Mouse (Mus musculus) Patski (cell line): ENCODE results near the gene Vmn1r148. TPM values are rescaled to one million over a fixed set of nuclear protein-coding genes. Genes with fewer than 3 reads are reported as not detected.
"Not testable (repeated sequence)": the region's sequence is repeated elsewhere in the genome, so short reads cannot be mapped to it uniquely, and the experiment has no call there.

Source experiments
- ATAC-seq: fragments of 100-300 bp; one replicate; pipeline ENCODE4 v1.8.0; 2021
- CTCF ChIA-PET: fragments of 350-600 bp; sonication (Branson Sonifier 250); formaldehyde crosslinking; loops from one replicate; lab custom pipeline; 2022; ENCODE audit warnings: inconsistent platforms; lab: Charles Lee
- POLR2A ChIA-PET: fragments of 350-600 bp; sonication (Branson Sonifier 250); formaldehyde crosslinking; loops from one replicate; lab custom pipeline; 2022; ENCODE audit warnings: antibody characterized with exemption, inconsistent platforms; lab: Charles Lee
- DNase-seq: peaks from one replicate; pipeline ENCODE4 v3.0.0-alpha.2; 2011; ENCODE audit warnings: low read depth, low spot score
- H3K27me3 ChIP-seq: fragments of 371-371 bp; one replicate; pipeline ENCODE4 v1.5.1; 2021
- in situ Hi-C: fragments of 300-500 bp; cut with MboI; formaldehyde crosslinking; loops from 3 replicates; pipeline ENCODE4 v1.11.1; 2018; ENCODE audit warnings: low pct_unique_long_range_greater_than_20kb, mixed read lengths
- polyA plus RNA-seq: library from polyadenylated mRNA; unstranded; gene quantifications from one replicate; pipeline ENCODE4 v1.2.3, GENCODE M21; 2021

The Vmn1r148 gene
- not detected for polyA plus RNA-seq

DNA sequence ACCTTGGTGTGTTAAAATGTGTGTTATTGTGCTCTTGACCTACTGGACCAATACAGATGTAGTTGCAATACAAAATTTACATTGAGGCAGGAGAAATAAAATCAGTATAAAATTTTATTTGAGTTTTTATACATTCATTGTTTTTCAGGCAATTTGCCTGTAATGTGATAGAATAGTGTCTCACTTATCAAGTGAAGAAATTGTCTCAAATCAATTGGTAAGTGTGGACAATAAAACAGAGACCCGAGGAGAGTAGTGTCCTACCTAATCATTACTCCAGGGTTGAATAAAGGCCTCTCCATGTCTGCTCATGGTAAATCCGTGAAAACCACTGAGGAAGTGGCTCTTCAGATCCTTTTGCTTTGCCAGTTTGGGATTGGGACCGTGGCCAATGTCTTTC is at the start of gene Vmn1r148:
TSS of gene Vmn1r148 (plus strand) at position 301 of the 400 bp plus-strand sequence.
- in situ Hi-C loops, result not testable (repeated sequence)

DNA sequence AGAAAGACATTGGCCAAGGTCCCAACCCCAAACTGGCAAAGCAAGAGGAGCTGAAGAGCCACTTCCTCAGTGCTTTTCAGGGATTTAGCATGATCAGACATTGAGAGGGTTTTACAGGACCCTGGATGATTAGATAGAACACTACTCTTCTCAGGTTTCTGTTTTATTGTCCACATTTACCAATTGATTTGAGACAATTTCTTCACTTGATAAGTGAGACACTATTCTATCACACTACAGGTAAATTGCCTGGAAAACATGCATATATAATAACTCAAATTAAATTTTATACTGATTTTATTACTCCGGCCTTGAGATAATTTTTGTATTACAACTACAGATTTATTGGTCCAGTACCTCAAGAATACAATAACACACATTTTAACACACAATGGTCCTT is 42.4 kb upstream of the Vmn1r148 start, which contains the start of gene Gm8660:
TSS of gene Gm8660 (minus strand) at position 101 of the 400 bp plus-strand sequence.
- in situ Hi-C loops, POLR2A ChIA-PET: not testable (repeated sequence)

More for the DNA sequence above, at the start of gene Vmn1r148:
- ATAC-seq, DNase-seq, CTCF ChIA-PET, H3K27me3 ChIP-seq, POLR2A ChIA-PET: not testable (repeated sequence)

DNA sequence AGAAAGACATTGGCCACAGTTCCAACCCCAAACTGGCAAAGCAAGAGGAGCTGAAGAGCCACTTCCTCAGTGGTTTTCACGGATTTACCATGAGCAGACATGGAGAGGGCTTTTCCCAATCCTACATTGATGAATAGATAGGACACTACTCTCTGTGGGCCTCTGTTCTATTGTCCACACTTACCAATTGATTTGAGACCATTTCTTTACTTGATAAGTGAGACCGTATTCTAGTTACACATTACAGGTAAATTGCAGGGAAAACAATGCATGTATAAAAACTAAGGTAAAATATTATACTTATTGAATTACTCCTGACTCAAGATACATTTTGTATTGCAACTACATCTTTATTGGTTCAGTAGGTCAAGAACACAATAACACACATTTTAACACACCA is 24.7 kb downstream of the Vmn1r148 start, which contains the start of gene Vmn1r149:
TSS of gene Vmn1r149 (minus strand) at position 101 of the 400 bp plus-strand sequence.
- ATAC-seq, CTCF ChIA-PET, H3K27me3 ChIP-seq, DNase-seq, POLR2A ChIA-PET, in situ Hi-C loops: not testable (repeated sequence)

More for the DNA sequence above, 42.4 kb upstream of the Vmn1r148 start, which contains the start of gene Gm8660:
- DNase-seq, CTCF ChIA-PET, ATAC-seq, H3K27me3 ChIP-seq: not testable (repeated sequence)

DNA sequence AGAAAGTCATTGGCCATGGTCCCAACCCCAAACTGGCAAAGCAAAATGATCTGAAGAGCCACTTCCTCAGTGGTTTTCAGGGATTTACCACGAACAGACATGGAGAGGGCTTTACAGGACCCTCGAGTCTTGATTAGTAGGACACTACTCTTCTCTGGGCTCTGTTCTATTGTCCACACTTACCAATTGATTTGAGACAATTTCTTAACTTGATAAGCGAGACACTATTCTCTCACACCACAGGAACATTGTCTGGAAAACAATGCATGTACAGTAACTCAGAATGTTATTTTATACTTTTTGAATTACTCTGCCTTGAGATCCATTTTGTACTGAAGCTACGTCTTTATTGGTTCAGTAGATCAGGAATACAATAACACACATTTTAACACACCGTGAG is 50.6 kb downstream of the Vmn1r148 start, which contains the start of gene Gm10665:
TSS of gene Gm10665 (minus strand) at position 101 of the 400 bp plus-strand sequence.
- ATAC-seq, in situ Hi-C loops, CTCF ChIA-PET, H3K27me3 ChIP-seq, POLR2A ChIA-PET, DNase-seq: not testable (repeated sequence)

Other genes starting within 250 kb of the Vmn1r148 start
- not detected for gene Vmn1r142, start 249.5 kb upstream of the Vmn1r148 start, polyA plus RNA-seq
- not detected for gene Vmn1r143, start 224.2 kb upstream of the Vmn1r148 start, polyA plus RNA-seq
- not detected for gene Gm8653, start 212.3 kb upstream of the Vmn1r148 start, polyA plus RNA-seq
- not detected for gene Gm8453, start 184.1 kb upstream of the Vmn1r148 start, polyA plus RNA-seq
- not detected for gene Gm4187, start 83.9 kb upstream of the Vmn1r148 start, polyA plus RNA-seq
- not detected for gene Gm8660, start 42.5 kb upstream of the Vmn1r148 start, polyA plus RNA-seq
- not detected for gene Vmn1r149, start 24.6 kb downstream of the Vmn1r148 start, polyA plus RNA-seq
- not detected for gene Gm10665, start 50.5 kb downstream of the Vmn1r148 start, polyA plus RNA-seq
- not detected for gene Vmn1r151, start 86.1 kb downstream of the Vmn1r148 start, polyA plus RNA-seq
- not detected for gene Vmn1r152, start 109.4 kb downstream of the Vmn1r148 start, polyA plus RNA-seq
- not detected for gene Gm8677, start 121.3 kb downstream of the Vmn1r148 start, polyA plus RNA-seq
- gene Gm4201, start 151.8 kb downstream of the Vmn1r148 start, polyA plus RNA-seq, result not detected
- gene Gm4565, start 174.5 kb downstream of the Vmn1r148 start, polyA plus RNA-seq, result not detected
- gene Vmn1r155, start 244.4 kb downstream of the Vmn1r148 start, polyA plus RNA-seq, result not detected